Mouse (Mus musculus) hindbrain, embryonic 11.5 days (tissue): Measurements from ENCODE around the gene Boc. TPM values are rescaled to one million over a fixed set of nuclear protein-coding genes. Genes with fewer than 3 reads are reported as not detected.

Source experiments
- ATAC-seq: fragments of 200-750 bp; cut with Nextera tagmentation; 2 replicates; pipeline ENCODE4 v1.8.0; 2017; ENCODE audit warnings: mild to moderate bottlenecking, moderate TSS enrichment, moderate library complexity; ENCODE audit not compliant: low FRiP score
- DNase-seq: peaks from one replicate; pipeline ENCODE4 v3.0.0-alpha.2; 2015; ENCODE audit warnings: low spot score
- H3K27ac ChIP-seq: fragments of 300-500 bp; sonication (generic); 2 replicates; pipeline ENCODE4 v1.5.1; 2014; ENCODE audit warnings: mild to moderate bottlenecking, low read depth, low read length
- H3K27me3 ChIP-seq: fragments of 300-500 bp; sonication (generic); 2 replicates; pipeline ENCODE4 v1.6.1; 2014; ENCODE audit warnings: mild to moderate bottlenecking, low read length, moderate library complexity, mixed read lengths; ENCODE audit not compliant: control insufficient read depth, insufficient read depth
- H3K36me3 ChIP-seq: fragments of 300-500 bp; sonication (generic); 2 replicates; pipeline ENCODE4 v1.6.1; 2014; ENCODE audit warnings: mild to moderate bottlenecking, low read length, moderate library complexity, mixed read lengths; ENCODE audit not compliant: control insufficient read depth, insufficient read depth
- H3K4me1 ChIP-seq: fragments of 300-500 bp; sonication (generic); replicated peaks from 2 replicates; pipeline ENCODE4 v1.6.1; 2014; ENCODE audit warnings: low read length, mixed read lengths; ENCODE audit not compliant: control insufficient read depth, insufficient read depth
- H3K4me2 ChIP-seq: fragments of 300-500 bp; sonication (generic); replicated peaks from 2 replicates; pipeline ENCODE4 v1.6.1; 2014; ENCODE audit warnings: mild to moderate bottlenecking, low read depth, low read length
- H3K4me3 ChIP-seq: fragments of 300-500 bp; sonication (generic); 2 replicates; pipeline ENCODE4 v1.5.1; 2014; ENCODE audit warnings: low read depth, low read length
- H3K9ac ChIP-seq: fragments of 300-500 bp; sonication (generic); 2 replicates; pipeline ENCODE4 v1.6.1; 2014; ENCODE audit warnings: low read depth, low read length
- H3K9me3 ChIP-seq: fragments of 300-500 bp; sonication (generic); 2 replicates; pipeline ENCODE4 v1.6.1; 2016; ENCODE audit warnings: low read length; ENCODE audit not compliant: control insufficient read depth
- WGBS: fragments of 180-500 bp; shearing (Covaris S2); extraction: QIAGEN DNeasy Blood & Tissue Kit; methylation state at CpG from one replicate; pipeline ENCODE4 v1.1.7; 2014; 5-methylcytosine and 5-hydroxymethylcytosine counted together
- polyA plus RNA-seq: library from polyadenylated mRNA; unstranded; fragments of >200 nt; fragmentation: Nextera tagmentation; extraction: Ambion mirVana; gene quantifications from 2 replicates; pipeline ENCODE4 v1.2.1, GENCODE M21; 2014

The Boc gene
- polyA plus RNA-seq, 1 experiment from 2014 or later: 34.3 TPM

GRCm38 (mm10) chr16:44538401-44539395 is 20.0 kb downstream of the Boc start:
- 46% methylated on average over 16 of the region's 16 CpGs for WGBS
- no peak overlapping the region for H3K9ac ChIP-seq
- H3K4me3 ChIP-seq: no peak overlapping the region
- no peaks in the 10 kb centered on the region for H3K36me3 ChIP-seq
- peaks cover 29% of the 10 kb centered on the region for H3K4me1 ChIP-seq
- H3K9me3 ChIP-seq: no peaks in the 10 kb centered on the region
- peak overlapping the region; percentile 14; the same call in 1 of the 2 replicates for H3K27ac ChIP-seq
- no peak overlapping the region for H3K4me2 ChIP-seq
- peak; percentile 32 for DNase-seq
- H3K27me3 ChIP-seq: no peaks in the 10 kb centered on the region
- peak; percentile 31 for ATAC-seq

- Histone ChIP-seq H3K36me3 (peaks cover 3% of the 10 kb centered on the region; the same call in 1 of the 2 replicates), H3K27ac (no peak overlapping the region), H3K4me1 (peaks cover 19% of the 10 kb centered on the region), H3K27me3 (no peaks in the 10 kb centered on the region), H3K9ac (no peak overlapping the region), H3K4me2 (no peak overlapping the region), H3K4me3 (no peak overlapping the region), H3K9me3 (no peaks in the 10 kb centered on the region)
- no peak for ATAC-seq
- 23% methylated on average over 7 of the region's 7 CpGs for WGBS
- DNase-seq: no peak
Observed at GRCm38 (mm10) chr16:44534122-44534521, 24.6 kb downstream of the Boc start.

- Histone ChIP-seq H3K4me3 (no peak overlapping the region), H3K27me3 (no peaks in the 10 kb centered on the region), H3K9ac (no peak overlapping the region), H3K4me1 (peaks cover 18% of the 10 kb centered on the region), H3K9me3 (no peaks in the 10 kb centered on the region), H3K36me3 (peaks cover 3% of the 10 kb centered on the region; the same call in 1 of the 2 replicates), H3K4me2 (no peak overlapping the region), H3K27ac (peak overlapping the region; percentile 12)
- DNase-seq: no peak
- WGBS: 61% methylated on average over 8 of the region's 8 CpGs
- no peak for ATAC-seq
Observed at GRCm38 (mm10) chr16:44533522-44533921, 25.2 kb downstream of the Boc start.

GRCm38 (mm10) chr16:44532851-44533250 is 25.8 kb downstream of the Boc start:
- H3K9me3 ChIP-seq: no peaks in the 10 kb centered on the region
- H3K27ac ChIP-seq: peak overlapping the region; percentile 12
- WGBS: 75% methylated on average over 16 of the region's 16 CpGs
- no peak for DNase-seq
- ATAC-seq: no peak
- no peak overlapping the region for H3K4me3 ChIP-seq
- peaks cover 15% of the 10 kb centered on the region for H3K4me1 ChIP-seq
- no peak overlapping the region for H3K9ac ChIP-seq
- H3K4me2 ChIP-seq: no peak overlapping the region
- peaks cover 3% of the 10 kb centered on the region; the same call in 1 of the 2 replicates for H3K36me3 ChIP-seq
- H3K27me3 ChIP-seq: no peaks in the 10 kb centered on the region

- no peaks in the 10 kb centered on the region for H3K27me3 ChIP-seq
- WGBS: 8% methylated on average over 12 of the region's 12 CpGs
- H3K9me3 ChIP-seq: no peaks in the 10 kb centered on the region
- DNase-seq (peak; percentile 63), ATAC-seq (peak; percentile 48)
- no peak overlapping the region; the same call in 1 of the 2 replicates for H3K9ac ChIP-seq
- peak overlapping the region; percentile 19 for H3K4me3 ChIP-seq
- peak overlapping the region; percentile 39 for H3K4me2 ChIP-seq
- H3K36me3 ChIP-seq: peaks cover 3% of the 10 kb centered on the region; the same call in 1 of the 2 replicates
- H3K27ac ChIP-seq: peak overlapping the region; percentile 88
- peaks cover 19% of the 10 kb centered on the region for H3K4me1 ChIP-seq
Observed at GRCm38 (mm10) chr16:44531239-44531797, 27.4 kb downstream of the Boc start.

GRCm38 (mm10) chr16:44530829-44531228 is 27.9 kb downstream of the Boc start:
- WGBS: 1% methylated on average over 7 of the region's 7 CpGs
- H3K4me3 ChIP-seq: peak overlapping the region; percentile 6; the same call in 1 of the 2 replicates
- H3K9me3 ChIP-seq: no peaks in the 10 kb centered on the region
- ATAC-seq (peak; percentile 95), DNase-seq (peak; percentile 93)
- H3K4me1 ChIP-seq: peaks cover 19% of the 10 kb centered on the region
- peak overlapping the region; percentile 43 for H3K4me2 ChIP-seq
- H3K27me3 ChIP-seq: no peaks in the 10 kb centered on the region
- H3K9ac ChIP-seq: peak overlapping the region; percentile 16; the same call in 1 of the 2 replicates
- H3K36me3 ChIP-seq: peaks cover 3% of the 10 kb centered on the region; the same call in 1 of the 2 replicates
- peak overlapping the region; percentile 88 for H3K27ac ChIP-seq

- peak; percentile 45 for ATAC-seq
Observed at GRCm38 (mm10) chr16:44530191-44530590, 28.5 kb downstream of the Boc start.

GRCm38 (mm10) chr16:44529691-44530090 is 29.0 kb downstream of the Boc start:
- no peak overlapping the region; the same call in 1 of the 2 replicates for H3K9ac ChIP-seq

More at GRCm38 (mm10) chr16:44530191-44530590, 28.5 kb downstream of the Boc start:
- peak; percentile 63 for DNase-seq
- H3K36me3 ChIP-seq: peaks cover 3% of the 10 kb centered on the region; the same call in 1 of the 2 replicates
- peak overlapping the region; percentile 6; the same call in 1 of the 2 replicates for H3K4me3 ChIP-seq
- peak overlapping the region; percentile 88 for H3K27ac ChIP-seq
- no peaks in the 10 kb centered on the region for H3K9me3 ChIP-seq
- peak overlapping the region; percentile 43 for H3K4me2 ChIP-seq
- H3K9ac ChIP-seq: peak overlapping the region; percentile 16; the same call in 1 of the 2 replicates
- WGBS: 9% methylated on average over 9 of the region's 9 CpGs
- no peaks in the 10 kb centered on the region for H3K27me3 ChIP-seq
- H3K4me1 ChIP-seq: peaks cover 14% of the 10 kb centered on the region

More at GRCm38 (mm10) chr16:44529691-44530090, 29.0 kb downstream of the Boc start:
- WGBS: 27% methylated on average over 8 of the region's 8 CpGs
- DNase-seq (peak; percentile 44), ATAC-seq (no peak)
- Histone ChIP-seq H3K36me3 (peaks cover 3% of the 10 kb centered on the region; the same call in 1 of the 2 replicates), H3K27ac (peak overlapping the region; percentile 88), H3K4me2 (peak overlapping the region; percentile 43), H3K4me1 (peaks cover 12% of the 10 kb centered on the region), H3K4me3 (no peak overlapping the region), H3K27me3 (no peaks in the 10 kb centered on the region), H3K9me3 (no peaks in the 10 kb centered on the region)
